Mouse (Mus musculus) MEL (cell line): ENCODE results near the gene Olfr1396. TPM values are rescaled to one million over a fixed set of nuclear protein-coding genes. Genes with fewer than 3 reads are reported as not detected.

ENCODE experiments used
- DNase-seq: peaks from one replicate; pipeline ENCODE4 v3.0.0; 2011; ENCODE audit warnings: low read depth, low spot score
- H3K27ac ChIP-seq: 2 replicates; pipeline ENCODE4 v1.5.1; 2012; ENCODE audit warnings: low read depth, mild to moderate bottlenecking, control low read depth, low read length, moderate library complexity; ENCODE audit not compliant: control insufficient read depth
- H3K27me3 ChIP-seq, 2 experiments: fragments of 150-350 bp in 1 of 2; sonication (generic) in 1 of 2; 2 replicates each; pipeline ENCODE4 v1.6.1; 2012; ENCODE audit warnings: low read length in 2 of 2, mild to moderate bottlenecking in 2 of 2, improper control_type of control experiment in 1 of 2, moderate library complexity in 1 of 2; ENCODE audit not compliant: insufficient read depth in 2 of 2, control insufficient read depth in 1 of 2
- H3K36me3 ChIP-seq, 2 experiments: 2 replicates each; pipeline ENCODE4 v1.6.1; 2012 to 2014; ENCODE audit warnings: low read length in 2 of 2, improper control_type of control experiment in 1 of 2, inconsistent platforms in 1 of 2, mild to moderate bottlenecking in 1 of 2; ENCODE audit not compliant: insufficient read depth in 2 of 2, control insufficient read depth in 1 of 2
- H3K4me1 ChIP-seq, 2 experiments: fragments of 150-350 bp in 1 of 2; sonication (generic) in 1 of 2; 2 replicates each; pipeline ENCODE4 v1.6.1; 2012; ENCODE audit warnings: low read length in 2 of 2, improper control_type of control experiment in 1 of 2, mild to moderate bottlenecking in 1 of 2; ENCODE audit not compliant: insufficient read depth in 2 of 2, control insufficient read depth in 1 of 2
- H3K4me3 ChIP-seq, 2 experiments: fragments of 150-350 bp in 1 of 2; sonication (generic) in 1 of 2; 2 replicates each; pipeline ENCODE4 v1.5.1; 2012; ENCODE audit warnings: low read depth in 2 of 2, low read length in 2 of 2, mild to moderate bottlenecking in 2 of 2, moderate library complexity in 2 of 2, control low read depth in 1 of 2, improper control_type of control experiment in 1 of 2; ENCODE audit not compliant: control insufficient read depth in 1 of 2, insufficient read depth in 1 of 2
- H3K79me2 ChIP-seq: 2 replicates; pipeline ENCODE4 v1.6.1; 2012; ENCODE audit warnings: mild to moderate bottlenecking, low read length, moderate library complexity; ENCODE audit not compliant: control insufficient read depth, poor library complexity, insufficient read depth
- H3K9ac ChIP-seq: 2 replicates; pipeline ENCODE4 v1.6.1; 2012; ENCODE audit warnings: low read depth, mild to moderate bottlenecking, control low read depth, low read length, moderate library complexity; ENCODE audit not compliant: control insufficient read depth, poor library complexity, severe bottlenecking
- H3K9me3 ChIP-seq: fragments of 150-350 bp; sonication (generic); replicated peaks from 2 replicates; pipeline ENCODE4 v1.6.1; 2012; ENCODE audit warnings: mild to moderate bottlenecking, low read length, improper control_type of control experiment, moderate library complexity; ENCODE audit not compliant: insufficient read depth
- CHD1 ChIP-seq: IDR thresholded peaks from 2 replicates; pipeline ENCODE4 v1.6.1; 2012; ENCODE audit warnings: low read depth, mild to moderate bottlenecking, inconsistent platforms, low read length, improper control_type of control experiment
- CHD2 ChIP-seq: IDR thresholded peaks from 2 replicates; pipeline ENCODE4 v1.6.1; 2011; ENCODE audit warnings: low read length, improper control_type of control experiment
- E2F4 ChIP-seq: IDR thresholded peaks from 2 replicates; pipeline ENCODE4 v1.6.1; 2011; ENCODE audit warnings: low read depth, low read length, improper control_type of control experiment, borderline replicate concordance
- ELF1 ChIP-seq: IDR thresholded peaks from 2 replicates; pipeline ENCODE4 v1.6.1; 2014; ENCODE audit warnings: low read depth, mild to moderate bottlenecking, inconsistent platforms, low read length, improper control_type of control experiment, moderate library complexity
- EP300 ChIP-seq, 2 experiments: IDR thresholded peaks; 2 replicates each; pipeline ENCODE4 v1.6.1; 2011; ENCODE audit warnings: improper control_type of control experiment in 2 of 2, low read length in 2 of 2, low read depth in 1 of 2, mild to moderate bottlenecking in 1 of 2
- ETS1 ChIP-seq: IDR thresholded peaks from 2 replicates; pipeline ENCODE4 v1.6.1; 2012; ENCODE audit warnings: low read depth, mild to moderate bottlenecking, inconsistent platforms, low read length, improper control_type of control experiment, moderate library complexity
- GATA1 ChIP-seq: IDR thresholded peaks from 2 replicates; pipeline ENCODE4 v1.6.1; 2011; ENCODE audit warnings: low read depth, low read length, improper control_type of control experiment
- HCFC1 ChIP-seq: IDR thresholded peaks from 2 replicates; pipeline ENCODE4 v1.6.1; 2012; ENCODE audit warnings: low read depth, mild to moderate bottlenecking, inconsistent platforms, low read length, improper control_type of control experiment, moderate library complexity
- JUND ChIP-seq: IDR thresholded peaks from 2 replicates; pipeline ENCODE4 v1.6.1; 2011; ENCODE audit warnings: low read depth, mild to moderate bottlenecking, improper control_type of control experiment, low read length
- KAT2A ChIP-seq: conservative IDR thresholded peaks from 2 replicates; pipeline ENCODE4 v1.6.1; 2012; ENCODE audit warnings: low read depth, low read length, improper control_type of control experiment, inconsistent platforms
- MAFK ChIP-seq: IDR thresholded peaks from 2 replicates; pipeline ENCODE4 v1.6.1; 2011; ENCODE audit warnings: low read depth, mild to moderate bottlenecking, low read length, improper control_type of control experiment, borderline replicate concordance
- MEF2A ChIP-seq: IDR thresholded peaks from 2 replicates; pipeline ENCODE4 v1.6.1; 2014; ENCODE audit warnings: low read depth, mild to moderate bottlenecking, inconsistent platforms, low read length, improper control_type of control experiment; ENCODE audit not compliant: poor library complexity, insufficient replicate concordance, severe bottlenecking; ENCODE audit errors: extremely low read depth
- MXI1 ChIP-seq: IDR thresholded peaks from 2 replicates; pipeline ENCODE4 v1.6.1; 2011; ENCODE audit warnings: mild to moderate bottlenecking, low read depth, low read length, improper control_type of control experiment
- MYB ChIP-seq: IDR thresholded peaks from 2 replicates; pipeline ENCODE4 v1.6.1; 2011; ENCODE audit warnings: mild to moderate bottlenecking, low read depth, low read length, improper control_type of control experiment
- SIN3A ChIP-seq: IDR thresholded peaks from 2 replicates; pipeline ENCODE4 v1.6.1; 2012; ENCODE audit warnings: low read length, improper control_type of control experiment, inconsistent platforms
- SMC3 ChIP-seq: IDR thresholded peaks from 2 replicates; pipeline ENCODE4 v1.6.1; 2011; ENCODE audit warnings: low read depth, low read length, improper control_type of control experiment
- TAL1 ChIP-seq: IDR thresholded peaks from 2 replicates; pipeline ENCODE4 v1.6.1; 2012; ENCODE audit warnings: mild to moderate bottlenecking, inconsistent platforms, low read length, moderate library complexity, mixed read lengths
- TBP ChIP-seq: IDR thresholded peaks from 2 replicates; pipeline ENCODE4 v1.8.0; 2011; ENCODE audit warnings: low read depth, low read length, improper control_type of control experiment
- UBTF ChIP-seq: IDR thresholded peaks from 2 replicates; pipeline ENCODE4 v1.6.1; 2012; ENCODE audit warnings: low read depth, mild to moderate bottlenecking, inconsistent platforms, low read length, improper control_type of control experiment, moderate library complexity, borderline replicate concordance; ENCODE audit not compliant: insufficient read depth
- USF1 ChIP-seq: IDR thresholded peaks from 2 replicates; pipeline ENCODE4 v1.6.1; 2014; ENCODE audit warnings: low read depth, mild to moderate bottlenecking, inconsistent platforms, low read length, improper control_type of control experiment, moderate library complexity
- USF2 ChIP-seq, 2 experiments: IDR thresholded peaks; 2 replicates each; pipeline ENCODE4 v1.6.1; 2011 to 2012; ENCODE audit warnings: improper control_type of control experiment in 2 of 2, low read length in 2 of 2, borderline replicate concordance in 1 of 2, inconsistent platforms in 1 of 2, low read depth in 1 of 2, mild to moderate bottlenecking in 1 of 2; ENCODE audit not compliant: insufficient read depth in 1 of 2
- ZC3H11A ChIP-seq: IDR thresholded peaks from 2 replicates; pipeline ENCODE4 v1.6.1; 2012; ENCODE audit warnings: low read depth, mild to moderate bottlenecking, inconsistent platforms, low read length, improper control_type of control experiment
- ZKSCAN1 ChIP-seq: IDR thresholded peaks from 2 replicates; pipeline ENCODE4 v1.6.1; 2012; ENCODE audit warnings: low read depth, mild to moderate bottlenecking, inconsistent platforms, low read length, improper control_type of control experiment, moderate library complexity
- ZNF384 ChIP-seq: IDR thresholded peaks from 2 replicates; pipeline ENCODE4 v1.6.1; 2012; ENCODE audit warnings: low read depth, mild to moderate bottlenecking, inconsistent platforms, low read length, improper control_type of control experiment
- polyA plus RNA-seq, 2 experiments: library from polyadenylated mRNA; stranded (reverse) in 1 of 2; unstranded in 1 of 2; fragments of >175 nt in 1 of 2; fragments of >200 nt in 1 of 2; gene quantifications; 2 replicates each; pipeline versions ENCODE4 v1.2.1 to v1.2.4; 2012; ENCODE audit warnings: low replicate concordance in 2 of 2, low read depth in 1 of 2; ENCODE audit not compliant: insufficient read length in 2 of 2, insufficient read depth in 1 of 2, missing spikeins in 1 of 2
- total RNA-seq: library from RNA; depleted of rRNA; stranded (reverse); fragments of 300-350 nt; gene quantifications from 2 replicates; pipeline ENCODE4 v1.2.3, GENCODE M21; 2012

Gene Olfr1396
- total and polyA plus RNA-seq, 3 experiments, result 0.06 TPM; not detected in 2

DNA sequence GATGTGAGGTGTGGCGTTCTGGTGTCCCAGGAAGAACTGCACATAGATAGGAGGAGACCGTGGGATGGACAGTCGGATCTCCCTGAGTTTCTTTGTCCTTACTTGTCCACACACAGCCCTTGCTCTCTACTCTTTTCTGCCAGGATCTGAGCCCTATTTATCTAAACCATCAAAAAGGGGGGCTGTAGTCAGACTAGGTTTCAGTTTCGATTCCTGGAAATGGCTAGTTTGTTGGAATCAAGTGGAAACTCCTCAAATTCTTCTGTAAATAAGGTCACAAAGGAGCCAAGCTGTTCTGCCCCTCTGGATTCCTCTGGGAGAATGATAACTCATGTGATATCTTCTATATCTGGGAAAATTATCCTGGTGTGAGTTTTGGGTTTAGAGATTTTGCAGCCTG is 33.3 kb downstream of the Olfr1396 start (continued):
- TF ChIP-seq MAFK, result no peak
- TF ChIP-seq EP300 (IDR thresholded peaks at IDR 0.05; ENCODE audit: low read depth in 1 of 2, low read length in 2 of 2), result peak; percentile 16 to 22; a peak in 2 of 4 replicates
- no peak for TF ChIP-seq USF1
- TF ChIP-seq HCFC1, result no peak
- no peak for TF ChIP-seq JUND
- no peak for TF ChIP-seq USF2 (IDR thresholded peaks at IDR 0.05; ENCODE audit: borderline replicate concordance in 1 of 2, insufficient read depth in 1 of 2, low read depth in 1 of 2, low read length in 2 of 2)
- TF ChIP-seq MXI1, result peak; percentile 22; the same call in 1 of the 2 replicates

DNA sequence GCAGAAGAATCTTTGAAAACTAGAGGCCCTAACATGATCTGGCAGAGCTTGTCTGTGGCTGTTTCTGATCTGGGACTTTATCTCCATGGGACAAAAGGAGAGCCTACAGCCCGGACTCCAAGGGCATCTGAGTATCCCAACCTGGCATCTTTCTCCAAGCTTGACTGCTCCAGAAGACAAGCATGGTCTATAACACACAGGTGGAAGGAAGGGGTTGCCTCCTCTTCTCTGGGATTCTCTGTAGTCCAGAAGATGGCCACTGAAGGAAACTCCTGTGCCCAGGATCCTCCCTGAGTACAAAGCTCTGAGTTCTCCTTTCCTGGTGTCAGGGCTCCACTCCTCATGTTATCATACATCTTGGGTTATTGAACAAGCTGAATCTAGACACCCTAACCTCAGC is 34.0 kb downstream of the Olfr1396 start:
- DNase-seq, result peak; percentile 80
- Histone ChIP-seq H3K27me3 (no peaks in the 10 kb centered on the region), H3K4me3 (peak overlapping the region; percentile 60 to 74), H3K9me3 (no peaks in the 10 kb centered on the region), H3K4me1 (peaks cover 54% of the 10 kb centered on the region in 2 experiments), H3K27ac (peak overlapping the region; percentile 98), H3K36me3 (peaks cover 0 to 71% of the 10 kb centered on the region in 2 experiments; a peak in 3 of 4 replicates), H3K79me2 (peaks cover 34% of the 10 kb centered on the region)
- no peak for TF ChIP-seq CHD2
- TF ChIP-seq MEF2A, result no peak
- no peak for TF ChIP-seq SIN3A
- TF ChIP-seq ETS1, result 0 out of 2 replicates have a peak, but pooled peaks have one; percentile 26
- TF ChIP-seq MYB, result no peak
- no peak for TF ChIP-seq UBTF
- 0 out of 2 replicates have a peak, but pooled peaks have one; percentile 16 for TF ChIP-seq HCFC1
- no peak for TF ChIP-seq USF2 (IDR thresholded peaks at IDR 0.05; ENCODE audit: borderline replicate concordance in 1 of 2, insufficient read depth in 1 of 2, low read depth in 1 of 2, low read length in 2 of 2)
- no peak for TF ChIP-seq E2F4
- TF ChIP-seq GATA1, result peak; percentile 7; the same call in 1 of the 2 replicates
- no peak for TF ChIP-seq ELF1
- no peak for TF ChIP-seq SMC3
- 0 out of 2 replicates have a peak, but pooled peaks have one; percentile 12 for TF ChIP-seq TAL1
- TF ChIP-seq KAT2A, result no peak
- TF ChIP-seq ZKSCAN1, result no peak
- TF ChIP-seq EP300 (IDR thresholded peaks at IDR 0.05; ENCODE audit: low read depth in 1 of 2, low read length in 2 of 2), result peak in 1 of 2 experiments; percentile 5; a peak in 1 of 4 replicates
- no peak for TF ChIP-seq ZC3H11A
- TF ChIP-seq TBP, result no peak
- no peak for TF ChIP-seq ZNF384
- no peak; the same call in 1 of the 2 replicates for TF ChIP-seq CHD1
- TF ChIP-seq, all 39 proteins: peak for 5
- H3K9ac ChIP-seq, result peak overlapping the region; percentile 56
